Mouse (Mus musculus): ENCODE measurements around the gene Gabbr2.

Gabbr2 gene

DNA sequence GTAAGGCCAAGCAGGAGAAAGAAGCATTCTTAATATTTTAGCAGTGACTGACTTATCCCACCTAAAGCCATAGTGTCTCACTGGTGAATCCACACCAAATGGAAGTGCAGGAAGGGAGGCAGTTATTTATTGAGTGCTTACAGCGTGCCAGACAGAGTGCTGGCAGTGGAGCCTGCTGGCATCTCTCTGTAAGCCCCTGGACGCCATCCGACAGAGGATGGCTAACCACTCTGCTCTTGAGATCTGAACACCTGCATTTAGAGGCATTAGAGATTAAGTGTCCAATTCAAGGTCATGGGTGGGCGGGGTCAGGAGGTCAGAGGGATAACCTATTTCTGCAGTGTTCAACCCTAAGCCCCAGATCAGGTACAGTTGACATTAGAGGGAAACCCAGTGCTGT, 2.8 kb downstream of the Gabbr2 start:
- DNase-seq (ENCODE audit: extremely low spot score, low spot score) = no peak

GRCm38 (mm10) chr4:46988257-46988656, 3.4 kb downstream of the Gabbr2 start:
- DNase-seq (ENCODE audit: extremely low spot score, low spot score) = no peak

DNA sequence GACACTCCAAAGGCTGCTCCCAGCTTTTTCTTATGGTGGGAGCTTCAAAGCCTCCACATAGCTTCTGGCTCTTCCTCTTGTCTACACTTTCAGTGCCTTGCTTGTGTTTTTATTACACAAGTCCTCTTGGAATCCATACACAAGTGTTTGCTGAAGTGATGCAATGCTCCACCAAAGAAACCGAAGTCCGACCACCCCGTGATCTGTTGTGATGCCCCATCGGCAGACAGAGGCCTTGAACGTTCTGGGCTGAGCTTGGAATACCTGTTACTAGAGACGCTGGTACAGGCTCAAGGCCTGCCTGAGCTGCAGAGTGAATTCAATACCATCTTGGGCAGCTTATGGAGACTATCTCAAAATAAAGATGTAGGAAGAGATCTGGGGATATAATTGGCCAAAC, 3.9 kb downstream of the Gabbr2 start:
- DNase-seq (ENCODE audit: extremely low spot score, low spot score) = no peak

GRCm38 (mm10) chr4:46986054-46986453, 5.6 kb downstream of the Gabbr2 start:
- DNase-seq (ENCODE audit: extremely low spot score, low spot score) = no peak

- DNase-seq (ENCODE audit: extremely low spot score, low spot score) = no peak
Observed at GRCm38 (mm10) chr4:46982912-46983311, 8.8 kb downstream of the Gabbr2 start.

GRCm38 (mm10) chr4:46982094-46982493, 9.6 kb downstream of the Gabbr2 start:
- no peak for DNase-seq (ENCODE audit: extremely low spot score, low spot score)

- DNase-seq (ENCODE audit: extremely low spot score, low spot score) = no peak
Observed at GRCm38 (mm10) chr4:46978371-46978770, 13.3 kb downstream of the Gabbr2 start.

- DNase-seq (ENCODE audit: extremely low spot score, low spot score) = no peak
Observed at GRCm38 (mm10) chr4:46977161-46977560, 14.5 kb downstream of the Gabbr2 start.

DNA sequence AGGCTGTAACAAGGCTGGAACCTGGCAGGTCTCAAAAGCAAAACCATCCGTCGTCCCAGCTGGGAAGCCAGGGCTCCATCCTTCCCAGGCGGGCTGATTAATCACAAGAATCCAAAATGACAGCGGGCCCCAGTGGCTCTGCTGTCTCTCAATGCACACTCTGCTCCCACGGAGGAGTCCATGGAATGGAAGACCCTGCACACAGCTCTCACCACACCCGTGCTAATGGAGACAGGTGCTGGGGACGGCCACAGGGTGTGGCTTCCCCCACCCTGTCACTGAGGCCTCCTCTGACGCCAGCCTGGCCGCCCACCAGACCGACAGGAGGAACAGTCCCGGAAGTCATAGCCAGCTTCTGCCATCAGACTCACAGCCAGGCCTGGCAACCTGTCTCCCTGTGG, 15.0 kb downstream of the Gabbr2 start:
- no peak for DNase-seq (ENCODE audit: extremely low spot score, low spot score)

DNA sequence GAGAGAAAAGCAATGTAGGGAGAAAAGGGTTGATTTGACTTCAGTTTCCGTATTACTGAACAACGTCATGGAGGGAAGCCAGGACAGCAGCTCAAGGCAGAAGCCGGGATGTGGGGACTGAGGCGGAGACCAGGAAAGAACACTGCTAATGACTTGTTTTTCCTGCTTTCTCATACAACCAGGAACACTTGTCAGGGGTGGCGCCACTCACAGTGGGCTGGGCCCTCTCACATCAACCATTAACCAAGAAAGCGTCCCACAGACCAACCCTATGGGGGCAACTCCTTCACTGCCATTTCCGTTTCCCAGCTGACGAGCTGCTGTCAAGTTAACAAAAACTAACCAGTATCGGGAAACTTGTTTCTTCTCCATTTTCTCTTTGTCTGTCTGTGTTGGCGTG, 18.4 kb downstream of the Gabbr2 start:
- no peak for DNase-seq (ENCODE audit: extremely low spot score, low spot score)

DNA sequence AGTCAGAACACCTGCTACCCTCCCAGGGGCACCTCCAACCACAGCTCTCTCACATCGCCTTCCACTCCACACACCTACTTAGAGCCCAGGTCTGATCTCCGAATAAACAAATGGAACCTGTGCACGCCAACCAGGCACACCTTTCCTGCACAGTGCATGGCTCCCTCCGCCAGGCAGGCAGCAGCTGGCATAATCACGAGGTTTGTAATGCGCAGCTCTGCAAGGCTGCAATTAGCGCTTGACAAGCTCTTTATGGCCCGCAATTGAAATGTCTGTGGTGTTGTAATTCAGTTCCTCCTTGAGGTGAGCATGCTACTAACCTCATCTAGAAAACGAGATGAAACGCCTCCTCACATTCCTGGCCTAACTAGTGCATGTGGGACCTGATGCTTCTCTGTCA, 23.7 kb downstream of the Gabbr2 start:
- no peak for DNase-seq (ENCODE audit: extremely low spot score, low spot score)

DNA sequence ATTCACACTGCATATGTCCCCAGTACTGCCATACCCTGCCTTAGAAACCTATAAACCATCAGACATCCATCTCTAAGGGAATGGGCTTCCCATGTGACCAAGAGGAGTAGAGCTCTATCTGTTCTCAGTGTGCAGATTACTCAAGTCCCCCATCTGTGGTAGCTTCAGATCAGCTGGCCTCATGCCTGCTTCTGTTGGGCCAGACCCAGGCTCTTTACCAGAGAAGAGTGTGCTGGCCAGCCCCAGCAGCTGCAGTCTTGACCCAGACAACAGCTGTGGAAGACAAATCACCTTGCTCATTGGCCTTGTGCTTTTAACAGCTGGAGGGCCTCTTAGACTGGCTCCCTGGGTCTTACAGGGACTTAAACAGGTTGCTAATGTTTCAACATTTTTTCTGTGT, 25.1 kb downstream of the Gabbr2 start:
- DNase-seq (ENCODE audit: extremely low spot score, low spot score) = no peak

DNA sequence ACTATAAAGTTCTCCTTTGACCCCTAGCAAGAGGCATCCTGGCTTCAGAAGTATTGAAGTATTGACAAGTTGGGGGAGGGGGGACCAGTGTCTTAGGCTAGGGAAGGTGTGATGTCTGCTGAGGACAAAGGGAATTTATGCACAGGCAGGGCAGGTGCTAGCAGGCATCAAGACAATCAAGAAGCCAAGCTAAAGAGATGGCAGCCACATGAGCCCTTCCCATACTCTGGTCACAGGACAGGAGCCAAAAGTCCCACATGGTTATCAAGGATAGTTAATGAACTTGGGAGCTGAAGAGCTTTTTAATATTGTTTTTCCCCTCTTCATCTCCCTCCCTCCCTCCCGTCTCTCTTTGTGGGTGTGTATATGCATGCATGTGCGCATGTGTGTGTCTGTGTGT, 30.3 kb downstream of the Gabbr2 start:
- no peak for DNase-seq (ENCODE audit: extremely low spot score, low spot score)

DNA sequence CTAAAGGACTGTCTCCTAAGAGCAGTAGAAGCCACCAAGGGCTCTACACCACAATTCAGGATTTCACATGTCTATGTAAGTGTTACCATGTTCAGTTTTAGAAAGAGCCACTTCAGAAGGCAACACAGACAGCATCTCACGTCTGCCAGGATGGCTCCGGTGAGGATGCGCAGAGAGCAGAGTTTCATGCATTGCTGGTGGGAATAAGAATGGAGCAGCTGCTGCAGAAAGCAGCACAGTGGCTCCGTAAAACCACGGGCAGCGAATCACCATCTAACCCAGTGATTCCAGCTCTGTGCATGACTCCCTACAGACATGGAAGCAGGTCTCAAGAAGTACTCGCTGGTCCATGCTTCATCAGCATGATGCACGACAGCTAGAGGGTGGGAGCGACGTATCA, 31.5 kb downstream of the Gabbr2 start:
- DNase-seq (ENCODE audit: extremely low spot score, low spot score) = no peak

GRCm38 (mm10) chr4:46959776-46960175, 31.9 kb downstream of the Gabbr2 start:
- no peak for DNase-seq (ENCODE audit: extremely low spot score, low spot score)

DNA sequence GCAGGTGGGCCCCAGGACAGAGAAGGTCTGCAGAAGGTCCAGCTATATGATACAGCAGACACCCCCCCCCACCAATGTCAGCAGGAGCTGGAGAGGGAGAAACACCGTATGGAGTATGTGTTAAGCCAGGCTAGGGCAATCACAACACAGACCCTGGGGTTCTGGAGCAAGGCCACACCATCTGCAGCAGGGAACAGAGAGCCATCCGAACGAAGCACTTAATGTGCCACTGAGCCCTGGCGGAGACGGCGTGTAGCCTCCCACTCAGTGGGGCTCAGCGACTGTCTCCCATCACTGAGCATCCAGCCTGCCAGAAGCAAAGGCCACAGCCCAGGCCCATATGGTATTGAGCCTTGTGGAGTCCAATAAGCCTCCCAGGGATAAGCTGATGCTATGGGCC, 33.7 kb downstream of the Gabbr2 start:
- DNase-seq (ENCODE audit: extremely low spot score, low spot score) = no peak

GRCm38 (mm10) chr4:46956966-46957365, 34.7 kb downstream of the Gabbr2 start:
- no peak for DNase-seq (ENCODE audit: extremely low spot score, low spot score)

- no peak for DNase-seq (ENCODE audit: extremely low spot score, low spot score)
Observed at GRCm38 (mm10) chr4:46953021-46953420, 38.7 kb downstream of the Gabbr2 start.

- DNase-seq (ENCODE audit: extremely low spot score, low spot score) = no peak
Observed at GRCm38 (mm10) chr4:46952562-46952961, 39.1 kb downstream of the Gabbr2 start.

- DNase-seq (ENCODE audit: extremely low spot score, low spot score) = no peak
Observed at GRCm38 (mm10) chr4:46934291-46934690, 57.4 kb downstream of the Gabbr2 start.

DNA sequence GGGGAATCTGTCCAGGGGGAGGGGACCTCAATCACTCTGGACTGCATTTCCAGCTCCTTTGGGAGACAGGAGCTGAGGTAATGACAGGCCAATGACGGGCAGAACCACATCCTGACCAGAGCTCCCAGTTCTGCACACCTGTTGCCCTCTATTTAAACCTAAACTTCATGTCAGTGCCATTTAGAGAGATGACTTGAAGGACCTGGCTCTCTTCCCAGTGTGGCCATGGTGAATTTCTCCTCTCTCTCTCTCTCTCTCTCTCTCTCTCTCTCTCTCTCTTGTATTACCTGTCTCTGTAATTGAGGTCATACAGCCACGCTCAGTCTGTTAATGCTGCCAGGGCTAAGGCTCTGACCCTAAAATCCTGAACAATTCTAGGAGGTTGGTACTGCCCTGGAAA, 58.1 kb downstream of the Gabbr2 start:
- no peak for DNase-seq (ENCODE audit: extremely low spot score, low spot score)

GRCm38 (mm10) chr4:46931706-46932397, 59.8 kb downstream of the Gabbr2 start:
- no peak for DNase-seq (ENCODE audit: extremely low spot score, low spot score)

GRCm38 (mm10) chr4:46928112-46928511, 63.6 kb downstream of the Gabbr2 start:
- DNase-seq (ENCODE audit: extremely low spot score, low spot score) = no peak

- no peak for DNase-seq (ENCODE audit: extremely low spot score, low spot score)
Observed at GRCm38 (mm10) chr4:46919144-46919543, 72.5 kb downstream of the Gabbr2 start.

Measured in neural tube, embryonic 10.5 days (tissue).